20 mouse cellular contexts compared by ENCODE assay signal in the genomic region with DNA sequence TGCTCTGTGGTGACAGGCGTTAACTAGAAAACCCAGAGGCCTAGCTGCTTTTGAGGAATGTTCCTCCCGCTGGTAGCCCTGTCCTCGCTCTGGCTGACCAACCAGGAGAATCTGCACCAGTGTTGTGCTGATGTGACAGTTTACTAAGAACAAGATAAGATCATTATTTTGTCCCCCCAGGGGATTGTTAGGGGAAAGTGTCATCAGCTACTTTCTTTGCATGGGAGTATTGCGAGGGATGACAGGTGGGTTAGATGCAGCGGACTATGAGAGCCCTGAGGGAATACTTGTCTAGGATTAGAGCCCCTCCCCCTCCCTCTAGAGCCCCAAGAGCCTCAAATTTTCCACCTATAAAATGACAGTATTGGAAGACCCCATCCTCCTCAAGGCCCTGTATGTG.
DNase-seq lines count a peak whose midpoint lies in the region; TF ChIP-seq lines count a peak whose summit lies in the region.
"Had no signal": no experiment of that assay in that cellular context is flagged by ENCODE, and none has a peak within 500 bp of the region (broad histone marks: within the 10 kb centered on the region; RNA-seq: fewer than 3 reads in every experiment).

No protein-coding gene starts in this region.

- H3K36me3 ChIP-seq in CH12.LX (replicated peaks in 1 of 2; ENCODE audit: control insufficient read depth in 1 of 2, insufficient read depth in 1 of 2, low read length in 1 of 2), result no peaks in the 10 kb centered on the region
- H3K36me3 ChIP-seq: embryonic facial prominence, embryonic 10.5 days; embryonic facial prominence, embryonic 12.5 days; forebrain, embryonic 15.5 days; G1E had no signal

- dilution Hi-C loops in CH12.LX (cut with MboI; ENCODE audit: extremely low pct_ligation_motif_present, extremely low pct_unique_long_range_greater_than_20kb, low sequenced_read_pairs), result no loop called here

- no peak overlapping the region for H3K27ac ChIP-seq in CH12.LX (ENCODE audit: insufficient read depth, low read depth)
- H3K27ac ChIP-seq in gastrocnemius, adult 2 months, result no peak overlapping the region
- H3K27ac ChIP-seq: embryonic facial prominence, embryonic 10.5 days; embryonic facial prominence, embryonic 12.5 days; forebrain, embryonic 13.5 days; forebrain, embryonic 15.5 days had no signal

- in situ Hi-C loops in CH12.LX (cut with MboI; ENCODE audit: low pct_ligation_motif_present, low pct_unique_long_range_greater_than_20kb, low sequenced_read_pairs), result no loop called here

- peaks cover 81% of the 10 kb centered on the region for H3K27me3 ChIP-seq in CH12.LX (replicated peaks)
- H3K27me3 ChIP-seq: embryonic facial prominence, embryonic 12.5 days; forebrain, embryonic 13.5 days; forebrain, embryonic 15.5 days; Patski had no signal

- peaks cover 9% of the 10 kb centered on the region for H3K9me3 ChIP-seq in CH12.LX (replicated peaks; ENCODE audit: low read length)
- H3K9me3 ChIP-seq: embryonic facial prominence, embryonic 10.5 days; forebrain, embryonic 13.5 days; forebrain, embryonic 15.5 days had no signal

- no peaks in the 10 kb centered on the region for H3K4me1 ChIP-seq in CH12.LX (ENCODE audit: control insufficient read depth in 1 of 2, insufficient read depth in 2 of 2)
- H3K4me1 ChIP-seq: embryonic facial prominence, embryonic 12.5 days had no signal

- peak; percentile 4 for DNase-seq in CH12.LX (ENCODE audit: extremely low read depth)
- DNase-seq in brain, embryonic 14.5 days (ENCODE audit: low read depth), result peak; percentile 32
- peak; percentile 77 for DNase-seq in retina, postnatal 1 day
- no peak for DNase-seq in T-cell, adult 2 months (ENCODE audit: low spot score)
- DNase-seq in gastrocnemius, adult 2 months, result no peak
- DNase-seq: adrenal gland, adult 2 months; adrenal gland, postnatal 10 days; adrenal gland, postnatal 25 days; cerebellum, adult 11-12 months; cerebellum, adult 2 months; cerebellum, adult 9-10 months; cerebellum, postnatal 10 days; cerebellum, postnatal 25 days; forebrain, postnatal 0 days had no signal

- TF ChIP-seq CTCF in CH12.LX (conservative IDR thresholded peaks at IDR 0.05 in 1 of 2, IDR thresholded peaks at IDR 0.05 in 1 of 2; ENCODE audit: low read depth in 2 of 2, low read length in 2 of 2), result no peak
- TF ChIP-seq CTCF in brain, embryonic 14.5 days (IDR thresholded peaks at IDR 0.05; ENCODE audit: borderline replicate concordance, extremely low read depth, insufficient read depth, insufficient read length), result no peak
- no peak for TF ChIP-seq CTCF in gastrocnemius, adult 2 months (IDR thresholded peaks at IDR 0.05)

- TF ChIP-seq RAD21 in CH12.LX (IDR thresholded peaks at IDR 0.05; ENCODE audit: low read depth, low read length), result no peak

- TF ChIP-seq EP300 in CH12.LX (IDR thresholded peaks at IDR 0.05; ENCODE audit: low read length), result no peak

- no peaks in the 10 kb centered on the region for H3K79me2 ChIP-seq in CH12.LX (replicated peaks; ENCODE audit: control insufficient read depth, extremely low read depth, insufficient read depth, poor library complexity, severe bottlenecking)

- TF ChIP-seq POLR2A in CH12.LX (IDR thresholded peaks at IDR 0.05; ENCODE audit: low read depth, low read length), result no peak
- no peak for TF ChIP-seq POLR2A in brain, embryonic 14.5 days (IDR thresholded peaks at IDR 0.05; ENCODE audit: borderline replicate concordance, extremely low read depth, insufficient read depth, insufficient read length, poor library complexity, severe bottlenecking)

- H3K4me3 ChIP-seq in CH12.LX (replicated peaks in 1 of 3; ENCODE audit: low read depth in 2 of 3, low read length in 2 of 3, poor library complexity in 1 of 3), result no peak overlapping the region
- H3K4me3 ChIP-seq in gastrocnemius, adult 2 months, result no peak overlapping the region
- H3K4me3 ChIP-seq: embryonic facial prominence, embryonic 10.5 days; embryonic facial prominence, embryonic 12.5 days; forebrain, embryonic 13.5 days; forebrain, embryonic 15.5 days had no signal

- H3K9ac ChIP-seq in CH12.LX (ENCODE audit: insufficient read depth, low read depth), result no peak overlapping the region
- H3K9ac ChIP-seq: embryonic facial prominence, embryonic 12.5 days; forebrain, embryonic 13.5 days; forebrain, embryonic 15.5 days; forebrain, postnatal 0 days had no signal

- H3K4me2 ChIP-seq in CH12.LX (ENCODE audit: insufficient read depth, low read depth, poor library complexity, severe bottlenecking), result no peak overlapping the region
- H3K4me2 ChIP-seq: embryonic facial prominence, embryonic 12.5 days; forebrain, embryonic 13.5 days; forebrain, embryonic 15.5 days had no signal

- intact Hi-C loops in gastrocnemius, adult 2 months (cut with DNase I), result no loop called here

TF ChIP-seq in CH12.LX, 34 proteins besides CTCF, POLR2A, EP300 and RAD21:
- TF ChIP-seq RCOR1 (conservative IDR thresholded peaks at IDR 0.05; ENCODE audit: low read depth, low read length) (no peak), ETS1 (conservative IDR thresholded peaks at IDR 0.05; ENCODE audit: low read depth, low read length) (no peak), MAX (IDR thresholded peaks at IDR 0.05; ENCODE audit: low read length) (no peak), MXI1 (IDR thresholded peaks at IDR 0.05; ENCODE audit: low read depth, low read length) (no peak), MEF2A (IDR thresholded peaks at IDR 0.05; ENCODE audit: borderline replicate concordance, low read depth, low read length) (no peak), GABPA (IDR thresholded peaks at IDR 0.05; ENCODE audit: insufficient replicate concordance, low read depth, low read length) (no peak), CHD1 (IDR thresholded peaks at IDR 0.05; ENCODE audit: low read depth, low read length) (no peak), KAT2A (IDR thresholded peaks at IDR 0.05; ENCODE audit: insufficient replicate concordance, low read length) (no peak), MYC (IDR thresholded peaks at IDR 0.05; ENCODE audit: low read depth, low read length) (no peak), ZMIZ1 (IDR thresholded peaks at IDR 0.05; ENCODE audit: low read depth, low read length) (no peak), BHLHE40 (IDR thresholded peaks at IDR 0.05; ENCODE audit: low read depth, low read length) (no peak), USF2 (conservative IDR thresholded peaks at IDR 0.05; ENCODE audit: low read depth, low read length) (no peak), USF1 (IDR thresholded peaks at IDR 0.05; ENCODE audit: low read depth, low read length) (no peak), NRF1 (IDR thresholded peaks at IDR 0.05; ENCODE audit: low read depth, low read length) (no peak), MAFK (IDR thresholded peaks at IDR 0.05; ENCODE audit: insufficient replicate concordance, low read length) (no peak), ZKSCAN1 (IDR thresholded peaks at IDR 0.05; ENCODE audit: borderline replicate concordance, low read depth, low read length) (no peak)

Comparison
In these comparisons a context has a peak if more than half of its experiments do, and no peak if none do; other contexts are left out.
1. DNase-seq: peak in CH12.LX (single experiment), brain, embryonic 14.5 days (single experiment) and retina, postnatal 1 day (single experiment); none in T-cell, adult 2 months (single experiment) and gastrocnemius, adult 2 months (single experiment).